Mouse (Mus musculus) MN1 (cell line): ENCODE results near the gene Atp8a2.

Experiments
- DNase-seq: peaks from one replicate; pipeline ENCODE4 v3.0.0-alpha.2; 2016; ENCODE audit warnings: low spot score

Atp8a2 gene

GRCm38 (mm10) chr14:59903484-59904130, 293.4 kb downstream of the Atp8a2 start:
- DNase-seq = no peak

- no peak for DNase-seq
These were observed 303.0 kb downstream of the Atp8a2 start for GRCm38 (mm10) chr14:59893971-59894370.

GRCm38 (mm10) chr14:59892084-59892483, 304.9 kb downstream of the Atp8a2 start:
- DNase-seq = no peak

- DNase-seq = no peak
These were observed 305.5 kb downstream of the Atp8a2 start for GRCm38 (mm10) chr14:59891491-59891890.

- no peak for DNase-seq
These were observed 306.2 kb downstream of the Atp8a2 start for GRCm38 (mm10) chr14:59890818-59891217.

- DNase-seq = no peak
These were observed 306.9 kb downstream of the Atp8a2 start for GRCm38 (mm10) chr14:59890107-59890506.

GRCm38 (mm10) chr14:59888446-59888845, 308.5 kb downstream of the Atp8a2 start:
- DNase-seq = no peak

- no peak for DNase-seq
These were observed 308.9 kb downstream of the Atp8a2 start for GRCm38 (mm10) chr14:59888046-59888445.

GRCm38 (mm10) chr14:59887061-59887861, 309.7 kb downstream of the Atp8a2 start:
- no peak for DNase-seq

- no peak for DNase-seq
These were observed 313.4 kb downstream of the Atp8a2 start for GRCm38 (mm10) chr14:59883517-59884069.

- no peak for DNase-seq
These were observed 316.1 kb downstream of the Atp8a2 start for GRCm38 (mm10) chr14:59880829-59881228.

- no peak for DNase-seq
These were observed 318.7 kb downstream of the Atp8a2 start for GRCm38 (mm10) chr14:59878248-59878647.

GRCm38 (mm10) chr14:59876525-59876924, 320.5 kb downstream of the Atp8a2 start:
- DNase-seq = no peak

GRCm38 (mm10) chr14:59868369-59868768, 328.6 kb downstream of the Atp8a2 start:
- DNase-seq = no peak

GRCm38 (mm10) chr14:59867749-59868148, 329.2 kb downstream of the Atp8a2 start:
- DNase-seq = no peak

GRCm38 (mm10) chr14:59866001-59866400, 331.0 kb downstream of the Atp8a2 start:
- DNase-seq = no peak

GRCm38 (mm10) chr14:59862351-59862750, 334.6 kb downstream of the Atp8a2 start:
- DNase-seq = no peak

- no peak for DNase-seq
These were observed 337.1 kb downstream of the Atp8a2 start for GRCm38 (mm10) chr14:59859830-59860229.

- DNase-seq = no peak
These were observed 338.3 kb downstream of the Atp8a2 start for GRCm38 (mm10) chr14:59858501-59859225.

- DNase-seq = no peak
These were observed 343.8 kb downstream of the Atp8a2 start for GRCm38 (mm10) chr14:59853139-59853538.

- no peak for DNase-seq
These were observed 350.2 kb downstream of the Atp8a2 start for GRCm38 (mm10) chr14:59846609-59847375.
